Mouse (Mus musculus) kidney, adult 2 months (tissue): ENCODE data around the gene Plpp2. TPM values are rescaled to one million over a fixed set of nuclear protein-coding genes. Genes with fewer than 3 reads are reported as not detected.

Experiments
- DNase-seq: peaks from one replicate; pipeline ENCODE4 v3.0.0; 2021
- H3K27ac ChIP-seq: fragments of 200-500 bp; 2 replicates; pipeline ENCODE4 v1.5.1; 2012; ENCODE audit warnings: low read depth, low read length, control low read depth, inconsistent platforms; ENCODE audit not compliant: insufficient read depth
- H3K27me3 ChIP-seq: fragments of 200-500 bp; replicated peaks from 2 replicates; pipeline ENCODE4 v1.6.1; 2012; ENCODE audit warnings: mild to moderate bottlenecking, moderate library complexity, low read length, inconsistent platforms; ENCODE audit not compliant: control insufficient read depth, insufficient read depth
- H3K36me3 ChIP-seq: fragments of 200-500 bp; 2 replicates; pipeline ENCODE4 v1.6.1; 2012; ENCODE audit warnings: mild to moderate bottlenecking, moderate library complexity, low read length, inconsistent platforms; ENCODE audit not compliant: control insufficient read depth, insufficient read depth
- H3K4me1 ChIP-seq: fragments of 200-500 bp; 2 replicates; pipeline ENCODE4 v1.6.1; 2011; ENCODE audit warnings: low read length; ENCODE audit not compliant: control insufficient read depth, insufficient read depth
- H3K4me3 ChIP-seq: fragments of 200-500 bp; 2 replicates; pipeline ENCODE4 v1.5.1; 2011; ENCODE audit warnings: mild to moderate bottlenecking, low read depth, low read length, control low read depth; ENCODE audit not compliant: insufficient read depth
- CTCF ChIP-seq: fragments of 200-500 bp; conservative IDR thresholded peaks from 2 replicates; pipeline ENCODE4 v1.5.1; 2011; ENCODE audit warnings: low read depth, mild to moderate bottlenecking, control low read depth, low read length, moderate library complexity, mixed read lengths; ENCODE audit not compliant: insufficient read depth, insufficient read length
- POLR2A ChIP-seq: fragments of 200-500 bp; IDR thresholded peaks from one replicate; pipeline ENCODE4 v1.6.1; 2011; ENCODE audit warnings: low read depth, low read length, control low read depth
- WGBS: fragments of 180-500 bp; shearing (Covaris S2); methylation state at CpG from one replicate; pipeline ENCODE4 v1.1.7; 2018; 5-methylcytosine and 5-hydroxymethylcytosine counted together
- polyA plus RNA-seq: library from polyadenylated mRNA; depleted of rRNA; stranded (reverse); fragments of >200 nt; gene quantifications from 2 replicates; pipeline ENCODE4 v1.2.3, GENCODE M21; 2012; rRNA removed

Gene Plpp2
- polyA plus RNA-seq, 1 experiment: 58.1 TPM

DNA sequence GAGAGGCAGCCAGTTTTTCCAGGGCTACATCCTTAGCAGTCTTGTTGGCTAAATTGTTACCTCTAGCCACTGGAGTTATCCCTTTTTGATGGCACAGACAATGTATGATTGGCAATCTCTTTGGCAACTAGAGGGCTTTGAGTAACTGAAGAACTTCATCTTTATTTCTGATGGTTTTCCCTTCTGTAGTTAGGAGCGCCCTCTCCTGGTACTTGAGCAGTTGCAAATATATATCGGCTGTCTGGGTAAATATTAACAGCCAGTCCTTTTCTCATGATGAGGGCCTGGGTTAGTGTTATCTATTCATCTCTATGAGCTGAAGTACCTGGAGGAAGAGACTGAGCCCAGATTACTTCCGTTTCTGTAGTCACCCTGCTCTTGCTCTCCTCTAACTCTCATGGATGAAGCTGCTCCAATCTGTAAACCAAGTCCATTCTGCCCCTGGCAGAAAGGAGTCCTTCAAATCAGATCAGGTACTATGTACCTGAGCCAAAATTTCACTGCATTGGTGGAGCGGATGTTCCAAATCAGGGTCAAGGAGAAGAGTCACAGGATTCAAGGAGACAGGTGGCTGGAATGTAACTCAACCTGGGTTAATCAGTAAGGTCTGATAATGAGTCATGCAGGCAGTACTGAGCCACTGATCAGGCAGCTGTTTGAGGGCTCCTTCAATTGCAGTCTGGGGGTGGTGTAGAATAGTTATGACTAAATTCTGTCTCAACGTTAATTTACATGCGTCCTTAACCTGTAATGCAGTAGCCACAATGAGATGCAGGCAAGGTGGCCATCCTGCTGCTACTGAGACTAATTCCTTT lies 30.6 kb downstream of the Plpp2 start:
- no peak overlapping the region for H3K4me3 ChIP-seq
- WGBS: 38% methylated on average over 6 of the region's 6 CpGs
- no peaks in the 10 kb centered on the region for H3K36me3 ChIP-seq
- H3K27me3 ChIP-seq: no peaks in the 10 kb centered on the region
- no peak overlapping the region for H3K27ac ChIP-seq
- no peak for TF ChIP-seq CTCF
- TF ChIP-seq POLR2A: no peak
- DNase-seq: peak; percentile 43
- peaks cover 5% of the 10 kb centered on the region; the same call in 1 of the 2 replicates for H3K4me1 ChIP-seq

- DNase-seq: no peak
- 28% methylated on average over 2 of the region's 2 CpGs for WGBS
Observed at GRCm38 (mm10) chr10:79496701-79497288, 36.8 kb downstream of the Plpp2 start.

GRCm38 (mm10) chr10:79495886-79496285 lies 37.7 kb downstream of the Plpp2 start:
- Histone ChIP-seq H3K27ac (no peak overlapping the region), H3K27me3 (no peaks in the 10 kb centered on the region), H3K4me3 (no peak overlapping the region), H3K36me3 (no peaks in the 10 kb centered on the region), H3K4me1 (no peaks in the 10 kb centered on the region)
- DNase-seq: peak; percentile 45
- 36% methylated on average over 3 of the region's 3 CpGs for WGBS
- TF ChIP-seq CTCF: no peak
- TF ChIP-seq POLR2A: no peak

More at GRCm38 (mm10) chr10:79496701-79497288, 36.8 kb downstream of the Plpp2 start:
- Histone ChIP-seq H3K4me1 (no peaks in the 10 kb centered on the region), H3K4me3 (no peak overlapping the region), H3K27ac (no peak overlapping the region), H3K27me3 (no peaks in the 10 kb centered on the region), H3K36me3 (no peaks in the 10 kb centered on the region)
- TF ChIP-seq CTCF: no peak
- TF ChIP-seq POLR2A: no peak

Other genes starting within 250 kb of the Plpp2 start
- gene Vmn2r82, start 177.3 kb downstream of the Plpp2 start, polyA plus RNA-seq: not detected in 2 replicates
- not detected in 2 replicates for gene Vmn2r83, start 65.1 kb downstream of the Plpp2 start, polyA plus RNA-seq
- 35.0 and 45.0 TPM in 2 replicates for gene Mier2, start 21.4 kb upstream of the Plpp2 start, polyA plus RNA-seq
- gene Theg, start 53.5 kb upstream of the Plpp2 start, polyA plus RNA-seq: 0.05 TPM in 1 of 2 replicates, not detected in the other
- gene C2cd4c, start 80.2 kb upstream of the Plpp2 start, polyA plus RNA-seq: 0.03 and 0.07 TPM in 2 replicates
- gene Shc2, start 104.1 kb upstream of the Plpp2 start, polyA plus RNA-seq: 0.97 and 1.6 TPM in 2 replicates
- 0.17 TPM in 1 of 2 replicates, not detected in the other for gene Odf3l2, start 111.9 kb upstream of the Plpp2 start, polyA plus RNA-seq
- gene Madcam1, start 130.8 kb upstream of the Plpp2 start, polyA plus RNA-seq: 0.44 TPM in 1 of 2 replicates, not detected in the other
- 60.3 and 75.2 TPM in 2 replicates for gene Tpgs1, start 135.6 kb upstream of the Plpp2 start, polyA plus RNA-seq
- 159 and 183 TPM in 2 replicates for gene Cdc34, start 148.4 kb upstream of the Plpp2 start, polyA plus RNA-seq
- gene Gzmm, start 155.2 kb upstream of the Plpp2 start, polyA plus RNA-seq: 0.34 and 0.94 TPM in 2 replicates
- 825 and 914 TPM in 2 replicates for gene Bsg, start 170.7 kb upstream of the Plpp2 start, polyA plus RNA-seq
- gene Hcn2, start 182.8 kb upstream of the Plpp2 start, polyA plus RNA-seq: 1.5 and 1.9 TPM in 2 replicates
- gene Polrmt, start 212.8 kb upstream of the Plpp2 start, polyA plus RNA-seq: 66.3 and 77.9 TPM in 2 replicates
- not detected in 2 replicates for gene Fgf22, start 221.3 kb upstream of the Plpp2 start, polyA plus RNA-seq
- 90.2 and 122 TPM in 2 replicates for gene Rnf126, start 233.2 kb upstream of the Plpp2 start, polyA plus RNA-seq
- 17.0 and 24.1 TPM in 2 replicates for gene Fstl3, start 243.5 kb upstream of the Plpp2 start, polyA plus RNA-seq